Mouse (Mus musculus): ENCODE measurements around the gene Synj2bp. TPM values are rescaled to one million over a fixed set of nuclear protein-coding genes. Genes with fewer than 3 reads are reported as not detected.

Synj2bp gene
- 13.6 and 17.2 TPM in 2 replicates for polyA plus RNA-seq (2012; rRNA removed)

DNA sequence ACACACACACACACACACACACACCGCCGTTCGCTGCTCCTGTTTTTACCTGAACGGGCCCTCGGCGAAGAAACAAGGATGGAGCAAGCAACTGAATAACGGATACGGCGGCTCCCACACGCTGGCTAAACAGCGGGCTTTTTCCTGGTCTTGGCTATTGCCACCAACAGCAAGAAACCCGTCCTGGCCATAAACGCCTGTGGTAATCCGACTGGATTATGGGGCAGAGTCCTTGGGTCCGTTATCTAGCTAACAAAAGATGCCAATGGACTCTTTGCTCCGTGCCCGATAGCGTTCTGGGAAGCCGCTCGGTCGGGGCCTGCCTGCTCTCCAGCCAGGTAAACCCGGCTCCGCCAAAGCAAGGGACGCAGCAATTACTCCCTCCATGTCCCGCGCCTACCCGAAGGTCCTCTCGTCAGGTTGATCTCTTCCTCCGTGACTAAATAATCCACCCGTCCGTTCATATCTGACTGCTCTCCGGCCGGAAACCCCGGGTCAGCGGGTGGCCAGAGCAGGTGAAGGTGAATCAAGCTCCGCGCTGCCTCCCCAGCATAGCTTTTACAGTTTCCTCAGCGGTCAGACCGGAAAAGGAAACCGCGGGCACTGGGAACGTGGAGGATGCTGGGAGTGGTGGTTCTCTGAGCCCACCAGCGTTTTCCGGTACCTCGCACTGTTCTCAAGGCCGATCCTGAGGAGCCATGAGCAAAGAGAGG is at the start of gene Synj2bp, which contains the start of gene Gm20498:
Synj2bp (minus strand) TSS at position 596 of the 713 bp plus-strand sequence.
Gm20498 (minus strand) TSS at position 590 of the 713 bp plus-strand sequence.

DNA sequence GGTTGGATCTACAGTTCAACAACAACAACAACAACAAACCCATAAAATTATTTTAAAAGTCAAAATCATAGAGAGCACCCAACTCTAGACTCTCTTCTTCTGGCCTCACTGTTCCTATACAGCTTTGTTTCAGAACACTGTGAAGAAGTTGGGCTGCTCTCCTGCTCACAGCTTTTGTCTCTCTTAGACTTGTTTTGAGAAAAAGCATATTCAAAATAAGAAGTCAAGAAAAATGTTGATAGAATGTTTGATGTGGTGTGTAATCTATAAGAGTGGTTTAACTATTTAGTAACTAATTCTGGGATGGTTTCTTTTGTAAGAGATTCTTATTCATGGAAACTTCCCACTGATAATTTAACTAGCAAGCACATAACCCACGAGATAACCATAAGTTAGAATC is 35.7 kb upstream of the Synj2bp start, which contains the start of gene Adam21:
Adam21 (minus strand) TSS at position 101 of the 400 bp plus-strand sequence.

DNA sequence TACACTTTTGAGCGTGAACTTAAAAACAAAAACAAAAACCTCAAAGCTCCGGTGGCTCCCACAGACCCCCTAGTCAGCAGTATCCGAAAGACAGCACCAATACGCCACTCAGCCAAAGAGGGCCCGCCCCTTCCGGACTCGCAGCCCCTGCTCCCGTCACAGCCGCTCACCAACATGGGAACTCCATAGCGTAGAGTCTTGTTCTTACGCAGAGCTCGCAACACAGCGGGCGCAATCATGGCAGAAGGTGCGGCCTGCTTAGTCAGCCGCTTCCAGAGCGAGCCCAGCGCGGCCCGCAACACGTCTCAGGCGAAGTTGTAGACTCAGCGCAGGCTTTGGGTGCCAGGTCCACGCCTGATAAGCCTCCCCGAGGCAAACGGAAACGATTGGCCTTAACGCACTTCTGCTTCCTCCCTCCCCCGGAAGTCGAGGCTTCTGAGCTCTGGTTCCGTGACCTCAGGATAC is 48.0 kb downstream of the Synj2bp start, which contains the start of gene Cox16:
Cox16 (minus strand) TSS at position 401 of the 465 bp plus-strand sequence.

Other genes starting within 250 kb of the Synj2bp start
- gene Slc8a3, start 199.7 kb downstream of the Synj2bp start, polyA plus RNA-seq (2012; rRNA removed): 0.84 and 1.4 TPM in 2 replicates
- gene Gm4787, start 153.4 kb downstream of the Synj2bp start, polyA plus RNA-seq (2012; rRNA removed): 0.13 and 0.24 TPM in 2 replicates
- 0.25 and 0.26 TPM in 2 replicates for gene Adam4, start 111.0 kb downstream of the Synj2bp start, polyA plus RNA-seq (2012; rRNA removed)
- gene Cox16, start 47.8 kb downstream of the Synj2bp start, polyA plus RNA-seq (2012; rRNA removed): 73.2 and 107 TPM in 2 replicates
- gene Gm20498, start within 50 bp of the Synj2bp start, polyA plus RNA-seq (2012; rRNA removed): 8.2 and 19.4 TPM in 2 replicates
- 0.03 TPM in 1 of 2 replicates, not detected in the other for gene Adam21, start 35.6 kb upstream of the Synj2bp start, polyA plus RNA-seq (2012; rRNA removed)
- 2.5 and 2.8 TPM in 2 replicates for gene Med6, start 62.1 kb upstream of the Synj2bp start, polyA plus RNA-seq (2012; rRNA removed)
- 0.84 and 1.1 TPM in 2 replicates for gene Ttc9, start 98.3 kb upstream of the Synj2bp start, polyA plus RNA-seq (2012; rRNA removed)
- gene Map3k9, start 248.3 kb upstream of the Synj2bp start, polyA plus RNA-seq (2012; rRNA removed): 5.9 and 6.0 TPM in 2 replicates

All from colon, adult 2 months (tissue).